Mouse (Mus musculus) E14TG2a.4 (cell line): ENCODE measurements around the gene Olfr700.

Experiments
- H3K27me3 ChIP-seq: 2 replicates; pipeline ENCODE4 v1.6.1; 2014; ENCODE audit warnings: low read length, control low read depth; ENCODE audit not compliant: insufficient read depth
- H3K36me3 ChIP-seq: 2 replicates; pipeline ENCODE4 v1.6.1; 2014; ENCODE audit warnings: low read length, control low read depth; ENCODE audit not compliant: insufficient read depth
- H3K4me1 ChIP-seq: replicated peaks from 2 replicates; pipeline ENCODE4 v1.6.1; 2014; ENCODE audit warnings: low read depth, low read length, control low read depth
- H3K4me3 ChIP-seq: replicated peaks from 2 replicates; pipeline ENCODE4 v1.5.1; 2014; ENCODE audit warnings: mild to moderate bottlenecking, low read length
- H3K9me3 ChIP-seq: 2 replicates; pipeline ENCODE4 v1.6.1; 2014; ENCODE audit warnings: low read length, control low read depth
- CTCF ChIP-seq: conservative IDR thresholded peaks from 2 replicates; pipeline ENCODE4 v1.5.1; 2014; ENCODE audit warnings: low read length
- POU5F1 ChIP-seq: IDR thresholded peaks from 2 replicates; pipeline ENCODE4 v1.6.1; 2014; ENCODE audit warnings: low read length, borderline replicate concordance

The Olfr700 gene

DNA sequence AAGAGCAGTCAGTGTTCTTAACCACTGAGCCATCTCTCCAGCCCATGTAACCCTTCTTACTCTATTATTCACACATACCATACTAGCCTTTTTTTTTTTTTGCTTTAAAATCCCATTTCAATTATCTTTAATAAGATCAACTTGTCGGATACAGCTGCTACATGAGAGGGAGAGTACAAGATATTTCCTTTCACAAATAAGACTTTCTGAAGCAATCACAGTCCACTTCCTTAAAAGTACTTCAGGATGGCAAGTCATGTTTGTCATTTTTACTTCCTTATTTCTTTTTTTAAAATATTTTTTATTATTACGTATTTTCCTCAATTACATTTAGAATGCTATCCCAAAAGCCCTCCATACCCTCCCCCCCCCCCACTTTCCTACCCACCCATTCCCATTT lies 49.8 kb downstream of the Olfr700 start:
- peaks cover 5% of the 10 kb centered on the region for H3K4me1 ChIP-seq

More for the DNA sequence above, 49.8 kb downstream of the Olfr700 start:
- Histone ChIP-seq H3K4me3 (no peak overlapping the region), H3K36me3 (no peaks in the 10 kb centered on the region), H3K9me3 (peaks cover 10% of the 10 kb centered on the region; the same call in 1 of the 2 replicates), H3K27me3 (no peaks in the 10 kb centered on the region)
- no peak for TF ChIP-seq CTCF
- TF ChIP-seq POU5F1 = no peak
